In genomic region chr1:167282768-167283167, GRCm38 (mm10) we compare ENCODE assay signal across 10 mouse cellular contexts. TPM values are rescaled to one million over a fixed set of nuclear protein-coding genes. Genes with fewer than 3 reads are reported as not detected.
DNase-seq lines count a peak whose midpoint lies in the region; ATAC-seq and TF ChIP-seq lines count a peak whose summit lies in the region.
"Had no signal": no experiment of that assay in that cellular context is flagged by ENCODE, and none has a peak within 500 bp of the region (broad histone marks: within the 10 kb centered on the region; RNA-seq: fewer than 3 reads in every experiment).

No protein-coding gene starts in this region.

- peak overlapping the region; percentile 88 for H3K4me3 ChIP-seq in heart, embryonic 15.5 days
- H3K4me3 ChIP-seq in bone marrow macrophage, adult 2 months (ENCODE audit: insufficient read depth, low read length): peak overlapping the region; percentile 99
- peak overlapping the region; percentile 68 for H3K4me3 ChIP-seq in hindbrain, embryonic 16.5 days (ENCODE audit: low read length)
- peak overlapping the region; percentile 67 for H3K4me3 ChIP-seq in midbrain, embryonic 12.5 days

- H3K4me2 ChIP-seq in heart, embryonic 15.5 days: peak overlapping the region; percentile 91
- H3K4me2 ChIP-seq in hindbrain, embryonic 16.5 days (ENCODE audit: low read length): peak overlapping the region; percentile 85
- H3K4me2 ChIP-seq in midbrain, embryonic 12.5 days (replicated peaks): peak overlapping the region; percentile 71

- no peaks in the 10 kb centered on the region for H3K9me3 ChIP-seq in heart, embryonic 15.5 days (replicated peaks)
- H3K9me3 ChIP-seq in hindbrain, embryonic 16.5 days (ENCODE audit: control insufficient read depth, low read length): no peaks in the 10 kb centered on the region
- no peaks in the 10 kb centered on the region for H3K9me3 ChIP-seq in midbrain, embryonic 12.5 days

- ATAC-seq in heart, embryonic 15.5 days (replicated peaks; ENCODE audit: insufficient number of reproducible peaks, insufficient read depth, low FRiP score, low read depth): no peak
- no peak for ATAC-seq in hindbrain, embryonic 16.5 days
- no peak for ATAC-seq in midbrain, embryonic 12.5 days (ENCODE audit: low FRiP score, low read depth)

- no peak for TF ChIP-seq POLR2A in bone marrow macrophage, adult 2 months (IDR thresholded peaks at IDR 0.05; ENCODE audit: borderline replicate concordance, low read depth, low read length)

- H3K27ac ChIP-seq in heart, embryonic 15.5 days: peak overlapping the region; percentile 95; the same call in 1 of the 2 replicates
- H3K27ac ChIP-seq in bone marrow macrophage, adult 2 months (ENCODE audit: insufficient read depth, low read depth, low read length): 0 out of 2 replicates have a peak overlapping the region, but pooled peaks have one; percentile 64
- H3K27ac ChIP-seq in hindbrain, embryonic 16.5 days (ENCODE audit: low read depth, low read length): no peak overlapping the region
- H3K27ac ChIP-seq in midbrain, embryonic 12.5 days (replicated peaks): 0 out of 2 replicates have a peak overlapping the region, but pooled peaks have one; percentile 96
- H3K27ac ChIP-seq: heart, adult 2 months had no signal

- WGBS in heart, embryonic 15.5 days: 42% methylated on average over 5 of the region's 5 CpGs
- WGBS in hindbrain, embryonic 16.5 days: 45% methylated on average over 5 of the region's 5 CpGs
- 56% methylated on average over 5 of the region's 5 CpGs for WGBS in midbrain, embryonic 12.5 days

- no peak for DNase-seq in heart, adult 8-10 months (ENCODE audit: low spot score)
- no peak for DNase-seq in spleen, postnatal 10 days (ENCODE audit: low spot score in 2 of 2)
- DNase-seq in frontal cortex, postnatal 25 days (ENCODE audit: low spot score in 2 of 2): no peak
- DNase-seq in c-Kit-positive CD71-positive TER-119-positive erythroid progenitor cells, embryonic 14.5 days (ENCODE audit: low spot score): no peak
- DNase-seq: heart, adult 2 months; thymus, adult 18-20 months had no signal

- H3K27me3 ChIP-seq in heart, embryonic 15.5 days: no peaks in the 10 kb centered on the region
- H3K27me3 ChIP-seq in hindbrain, embryonic 16.5 days (replicated peaks; ENCODE audit: control insufficient read depth, insufficient read depth, low read length): no peaks in the 10 kb centered on the region
- peaks cover 13% of the 10 kb centered on the region for H3K27me3 ChIP-seq in midbrain, embryonic 12.5 days

- H3K4me1 ChIP-seq in heart, embryonic 15.5 days (replicated peaks): peaks cover 33% of the 10 kb centered on the region
- peaks cover 28% of the 10 kb centered on the region for H3K4me1 ChIP-seq in bone marrow macrophage, adult 2 months (ENCODE audit: control insufficient read depth, insufficient read depth, low read length)
- H3K4me1 ChIP-seq in hindbrain, embryonic 16.5 days (ENCODE audit: control insufficient read depth, insufficient read depth, low read depth, low read length): peaks cover 17% of the 10 kb centered on the region
- H3K4me1 ChIP-seq in midbrain, embryonic 12.5 days: peaks cover 26% of the 10 kb centered on the region

- no peaks in the 10 kb centered on the region for H3K36me3 ChIP-seq in heart, embryonic 15.5 days
- no peaks in the 10 kb centered on the region for H3K36me3 ChIP-seq in hindbrain, embryonic 16.5 days (ENCODE audit: control insufficient read depth, insufficient read depth, low read length)
- no peaks in the 10 kb centered on the region for H3K36me3 ChIP-seq in midbrain, embryonic 12.5 days

- H3K9ac ChIP-seq in heart, embryonic 15.5 days: no peak overlapping the region
- H3K9ac ChIP-seq in hindbrain, embryonic 16.5 days (ENCODE audit: low read depth, low read length): no peak overlapping the region; the same call in 1 of the 2 replicates
- peak overlapping the region; percentile 95; the same call in 1 of the 2 replicates for H3K9ac ChIP-seq in midbrain, embryonic 12.5 days (replicated peaks)

- no peak for TF ChIP-seq CTCF in bone marrow macrophage, adult 2 months (IDR thresholded peaks at IDR 0.05; ENCODE audit: low read depth, low read length)

RNA-seq across cellular contexts. Expression of gene Uck2, which starts 2.4 kb away (rescaled TPM):
- 42.3 and 57.7 TPM in 2 replicates for polyA plus RNA-seq in heart, embryonic 15.5 days (2015; fragmentation: Nextera tagmentation; extraction: Ambion mirVana)
- 10 to 100 TPM; 38.7 to 50.3 (median 43.4) TPM for total RNA-seq in heart, adult 8-10 months (2022)
- 6.9 and 7.4 TPM in 2 replicates for polyA plus RNA-seq in bone marrow macrophage, adult 2 months (2012; ENCODE audit: insufficient read depth, insufficient read length, missing spikeins)
- 43.0 and 45.2 TPM in 2 replicates for polyA plus RNA-seq in hindbrain, embryonic 16.5 days (2015; fragmentation: Nextera tagmentation; extraction: Ambion mirVana)
- 107 and 110 TPM in 2 replicates for polyA plus RNA-seq in midbrain, embryonic 12.5 days (2016; fragmentation: Nextera tagmentation; extraction: Ambion mirVana)

RNA-seq across cellular contexts. Expression of gene Tmco1, which starts 25.4 kb away (rescaled TPM):
- 77.2 and 81.9 TPM in 2 replicates for polyA plus RNA-seq in heart, embryonic 15.5 days (2015; fragmentation: Nextera tagmentation; extraction: Ambion mirVana)
- 10 to 100 TPM; 92.5 to 99.4 (median 98.8) TPM for total RNA-seq in heart, adult 8-10 months (2022)
- 113 and 116 TPM in 2 replicates for polyA plus RNA-seq in bone marrow macrophage, adult 2 months (2012; ENCODE audit: insufficient read depth, insufficient read length, missing spikeins)
- 72.7 and 85.8 TPM in 2 replicates for polyA plus RNA-seq in hindbrain, embryonic 16.5 days (2015; fragmentation: Nextera tagmentation; extraction: Ambion mirVana)
- 72.7 and 80.1 TPM in 2 replicates for polyA plus RNA-seq in midbrain, embryonic 12.5 days (2016; fragmentation: Nextera tagmentation; extraction: Ambion mirVana)
